Mouse (Mus musculus): ENCODE results near the gene Card19.

Gene Card19

DNA sequence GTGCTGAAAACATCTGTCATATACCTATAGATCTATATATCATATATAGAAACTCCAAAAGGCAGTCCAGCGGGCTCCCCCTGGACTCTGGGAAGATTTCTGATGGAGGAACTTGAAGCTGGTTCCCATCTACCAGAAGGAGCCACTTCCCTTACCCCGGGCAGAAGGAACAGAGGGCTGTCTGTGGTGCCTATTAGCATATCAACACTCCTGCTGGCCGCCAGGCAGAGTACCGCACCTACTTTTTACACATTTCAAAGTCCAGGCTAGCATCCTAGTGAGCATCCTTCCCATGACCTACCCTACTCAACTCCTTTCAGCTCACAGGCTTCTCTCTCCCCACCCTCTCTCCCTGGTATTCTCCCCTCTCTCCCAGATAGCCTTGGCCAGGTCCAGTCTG lies 9.8 kb upstream of the Card19 start:
- DNase-seq (ENCODE audit: low spot score) = no peak

DNA sequence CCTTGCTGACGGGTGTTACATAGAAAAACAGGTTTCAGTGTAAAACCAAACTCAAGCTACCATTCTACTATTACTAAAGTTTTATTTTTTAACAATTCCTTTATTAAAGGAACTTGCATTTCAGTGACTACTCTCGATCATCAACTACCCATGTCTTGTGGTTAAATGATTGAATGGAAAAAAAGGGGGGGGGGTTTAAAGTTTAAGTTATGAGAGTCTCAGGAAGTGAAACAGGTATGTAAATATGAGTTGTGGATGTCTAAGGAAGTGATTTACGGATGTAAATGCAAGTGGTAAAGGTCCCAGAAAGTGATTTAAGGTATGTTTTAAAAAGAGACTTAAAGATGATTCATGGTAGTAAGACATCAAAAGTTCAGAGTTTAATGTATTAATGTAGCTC lies 9.3 kb upstream of the Card19 start:
- no peak for DNase-seq (ENCODE audit: low spot score)

DNA sequence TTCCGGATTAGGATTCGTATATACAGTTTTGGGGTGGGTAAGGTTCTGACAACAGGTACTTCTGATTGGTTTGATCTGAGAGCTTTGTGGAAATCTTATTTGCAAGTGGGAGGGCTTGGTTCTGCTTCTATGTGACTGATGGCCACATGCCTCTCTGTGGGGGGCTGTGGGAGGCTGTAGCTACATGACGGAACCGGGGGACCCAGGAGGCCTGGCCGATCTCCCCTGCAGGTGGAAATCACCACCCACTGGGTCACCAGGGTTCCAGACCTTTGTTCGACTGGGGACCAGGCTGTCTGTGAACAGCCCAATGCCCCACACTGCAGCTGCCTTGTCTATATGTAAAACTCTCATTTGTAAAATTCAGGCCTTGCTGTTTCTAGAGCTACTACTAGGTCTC lies 8.9 kb upstream of the Card19 start:
- no peak for DNase-seq (ENCODE audit: low spot score)

DNA sequence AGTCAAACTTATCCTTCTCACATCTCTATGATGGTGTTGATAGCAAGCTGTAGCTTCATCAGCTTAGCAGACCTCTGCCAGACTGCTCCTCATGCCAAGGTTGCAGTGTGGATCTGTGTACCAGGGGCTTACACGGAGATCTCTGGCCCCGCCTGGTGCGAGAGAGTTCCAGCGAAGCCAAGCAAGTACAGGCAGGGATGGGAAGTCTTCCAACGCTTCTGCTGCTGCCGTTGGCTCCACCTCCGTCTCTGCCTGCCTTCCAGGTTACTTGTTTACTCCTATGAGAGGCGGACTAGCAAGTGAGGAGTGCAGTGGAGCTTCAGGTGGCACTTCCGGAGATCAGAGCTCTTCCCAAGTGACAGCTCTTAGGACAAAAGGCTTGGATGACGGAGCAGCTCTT lies 8.5 kb upstream of the Card19 start:
- DNase-seq (ENCODE audit: low spot score) = no peak

DNA sequence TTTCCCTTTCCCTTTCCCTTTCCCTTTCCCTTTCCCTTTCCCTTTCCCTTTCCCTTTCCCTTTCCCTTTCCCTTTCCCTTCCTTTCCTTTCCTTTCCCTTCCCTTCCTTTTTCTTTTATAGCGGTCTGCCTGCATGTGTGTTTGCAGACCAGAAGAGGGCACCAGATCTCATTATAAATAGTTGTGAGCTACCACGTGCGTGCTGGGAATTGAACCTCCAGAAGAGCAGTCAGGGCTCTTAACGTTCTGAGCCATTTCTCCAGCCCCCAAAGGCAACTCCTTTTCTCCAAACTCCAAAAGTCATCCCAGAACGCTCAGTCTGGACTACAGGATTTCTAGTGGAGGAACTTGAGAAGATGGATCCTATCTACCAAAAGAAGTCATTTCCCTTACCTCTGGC lies 5.1 kb upstream of the Card19 start:
- DNase-seq (ENCODE audit: low spot score) = no peak

DNA sequence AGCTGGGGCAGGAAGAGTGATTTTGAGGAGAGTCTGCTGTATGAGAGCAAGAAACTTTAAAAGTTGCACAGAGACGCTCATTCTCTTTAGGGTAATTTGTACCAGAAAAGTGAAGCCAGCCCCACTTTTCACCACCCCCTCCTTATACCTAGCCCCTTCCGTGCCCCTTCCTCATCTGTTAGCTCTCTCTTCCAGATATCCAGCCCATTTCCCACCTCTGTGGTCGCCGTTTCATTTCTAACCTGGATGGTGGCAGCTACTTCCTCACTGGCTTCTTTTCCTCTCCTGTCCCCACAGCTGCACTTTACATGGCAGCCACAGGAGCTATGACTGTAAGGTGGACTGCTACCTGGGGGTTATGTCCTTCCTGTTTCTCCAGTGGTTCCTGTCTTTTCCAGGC lies 3.5 kb upstream of the Card19 start:
- no peak for DNase-seq (ENCODE audit: low spot score)

DNA sequence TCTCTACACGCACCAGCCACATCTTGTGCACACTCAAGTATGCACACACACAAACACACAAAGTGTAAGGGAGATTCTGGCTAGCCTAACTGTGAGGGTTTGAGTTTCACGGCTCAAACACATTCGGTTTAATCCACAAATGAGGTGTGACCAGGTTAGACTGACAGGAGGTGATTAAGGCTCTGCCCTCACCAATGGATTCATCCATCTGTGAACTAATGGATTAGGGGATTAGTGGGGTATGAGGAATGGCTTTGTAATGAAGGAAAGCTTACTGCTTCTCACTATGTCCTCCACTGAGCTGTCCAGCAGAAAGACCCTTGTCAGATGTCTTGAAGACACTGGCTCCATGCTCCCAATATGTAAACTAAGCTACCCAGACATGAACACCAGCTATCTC lies 2.8 kb upstream of the Card19 start:
- DNase-seq (ENCODE audit: low spot score) = peak; percentile 44

DNA sequence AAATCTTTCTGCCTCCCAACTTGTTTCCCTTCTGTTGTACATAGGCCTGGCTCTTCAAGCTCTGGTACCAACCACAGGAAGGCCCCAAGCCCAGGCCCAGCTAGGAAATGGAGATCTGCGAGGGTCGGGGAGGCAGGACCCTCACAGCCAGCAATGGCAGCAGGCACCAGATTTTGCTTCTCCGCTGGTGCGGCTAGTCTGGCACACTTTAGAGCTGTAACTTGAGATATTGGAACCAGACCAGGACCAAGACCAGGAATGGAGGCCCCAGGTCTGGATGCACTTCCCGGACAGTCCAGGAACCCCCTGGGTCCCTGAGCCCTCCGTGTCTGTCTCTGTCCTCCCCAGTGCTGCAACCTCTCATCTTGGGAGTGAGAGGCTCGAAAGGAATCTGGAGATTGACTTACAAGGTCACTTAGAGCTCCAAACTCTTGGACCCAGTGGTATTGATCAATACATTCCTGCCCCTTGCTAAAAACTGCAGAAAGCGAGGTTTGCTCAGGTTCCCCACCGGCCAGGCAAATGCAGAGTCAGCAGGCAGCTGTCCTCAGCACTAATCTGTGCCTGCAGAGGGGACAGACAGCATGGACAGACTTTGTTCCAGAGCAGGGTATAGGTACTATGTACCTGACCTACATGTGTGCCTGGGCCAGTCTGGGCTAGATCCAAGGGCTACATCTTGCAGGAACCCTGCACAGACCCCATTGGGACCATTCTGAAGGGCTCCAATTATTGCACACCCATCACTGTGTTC lies 1.1 kb upstream of the Card19 start:
- DNase-seq (ENCODE audit: low spot score) = no peak

DNA sequence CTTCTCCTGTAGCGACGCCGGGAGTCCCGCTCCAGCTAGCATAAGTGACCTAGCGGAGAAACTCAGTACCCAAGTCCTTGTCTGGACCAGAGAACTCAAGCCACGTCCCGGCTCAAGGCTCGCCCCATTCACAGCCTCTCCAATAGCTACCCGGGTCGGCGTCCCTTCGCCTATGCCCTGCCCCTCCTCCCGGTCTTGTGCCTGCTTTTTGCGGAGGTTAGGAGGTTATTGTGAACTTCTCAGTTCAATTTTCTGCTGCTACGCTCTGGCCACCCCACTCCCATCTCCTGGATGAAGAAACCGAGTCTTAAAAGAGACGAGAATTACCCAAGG lies 349 bp upstream of the Card19 start:
- no peak for DNase-seq (ENCODE audit: low spot score)

DNA sequence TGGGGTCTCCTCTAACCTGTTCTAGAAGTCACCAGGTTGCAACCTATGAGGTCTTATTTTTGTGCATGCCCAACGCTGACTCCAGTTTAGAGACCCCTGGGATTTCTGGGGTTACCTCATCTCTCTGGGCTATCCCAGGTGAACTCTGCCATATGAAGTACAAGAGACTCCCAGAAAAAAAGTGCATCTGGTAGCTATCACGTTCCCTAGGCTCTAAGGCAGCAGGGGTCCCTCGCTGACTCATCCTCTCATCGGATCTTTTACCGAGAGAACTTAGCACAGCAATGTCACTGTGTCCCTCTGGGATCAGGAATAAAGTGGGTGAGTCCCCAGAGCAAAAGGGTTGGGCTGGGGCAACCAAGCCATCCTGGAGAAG lies 721 bp downstream of the Card19 start:
- DNase-seq (ENCODE audit: low spot score) = no peak

DNA sequence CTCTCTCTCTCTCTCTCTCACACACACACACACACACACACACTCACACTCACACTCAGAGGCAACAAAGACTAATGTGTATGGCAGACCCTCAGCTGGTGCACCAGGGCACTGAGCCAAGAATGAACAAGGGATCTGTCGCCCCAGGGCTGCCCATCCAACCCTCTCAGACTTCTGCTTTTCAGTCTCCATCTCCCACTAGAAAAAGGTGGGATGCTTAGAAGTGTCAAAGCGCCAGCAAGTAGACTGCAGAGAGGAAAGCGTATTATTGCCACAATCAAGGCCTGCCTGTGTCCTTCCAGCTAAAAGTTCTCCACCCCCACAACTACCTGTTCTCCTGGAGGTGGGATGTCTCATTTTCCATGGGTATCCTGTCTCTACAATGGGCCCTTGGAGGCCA lies 1.4 kb downstream of the Card19 start:
- no peak for DNase-seq (ENCODE audit: low spot score)

DNA sequence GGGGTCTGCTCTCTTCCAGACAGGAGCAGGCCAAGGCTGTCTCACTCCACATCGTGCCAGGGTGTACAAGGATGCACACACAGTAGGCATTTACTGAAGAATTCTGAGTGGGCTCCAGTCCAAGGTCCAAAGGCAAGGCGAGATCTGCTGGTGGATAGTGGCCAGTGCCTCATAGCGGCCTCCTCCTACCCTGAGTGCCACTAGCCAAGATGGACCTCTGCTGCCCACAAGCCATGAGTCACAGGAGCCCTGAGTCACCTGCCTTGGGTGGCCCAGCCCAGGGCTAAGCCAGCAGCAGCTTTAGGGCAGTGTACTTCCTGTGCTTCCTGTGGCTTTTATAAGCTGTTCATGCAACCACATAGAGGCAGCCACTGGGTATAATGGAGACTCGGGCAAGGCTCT lies 2.3 kb downstream of the Card19 start:
- no peak for DNase-seq (ENCODE audit: low spot score)

DNA sequence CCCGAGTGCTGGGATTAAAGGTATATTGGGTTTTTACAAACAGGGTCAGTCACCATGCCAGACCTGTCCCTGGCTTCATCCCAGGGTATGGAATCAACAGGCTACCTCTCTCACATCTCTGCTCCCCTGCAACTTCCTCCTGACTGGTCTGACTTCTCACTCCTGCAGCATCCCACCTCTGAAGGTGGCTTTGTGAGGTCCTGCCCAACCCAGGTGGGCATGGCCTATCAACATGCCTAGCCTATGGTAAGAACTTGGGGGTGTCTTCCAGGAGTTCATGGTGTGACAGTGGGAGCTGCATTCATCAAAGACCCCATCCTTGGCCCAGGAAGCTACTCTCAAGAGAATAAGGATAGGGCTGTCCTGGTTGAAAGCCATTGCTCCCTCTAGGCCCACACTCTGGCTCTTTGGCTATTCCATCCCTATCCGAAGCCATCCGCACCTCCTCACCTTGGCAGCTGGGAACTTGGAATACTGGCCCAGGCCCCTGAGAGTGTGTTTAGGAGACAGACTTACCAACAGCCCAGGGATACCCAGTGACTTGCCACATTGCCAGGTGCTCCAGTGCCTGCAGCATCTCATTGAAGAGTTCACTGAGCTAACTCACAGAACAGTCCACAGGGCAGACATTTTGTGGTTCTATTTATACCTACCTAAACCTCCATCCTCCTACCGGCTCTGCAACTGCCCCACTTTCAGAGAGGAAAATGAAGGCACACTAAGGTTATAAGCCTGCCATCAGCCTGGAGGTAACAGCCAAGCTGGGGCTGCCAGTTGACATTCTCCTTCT lies 2.9 kb downstream of the Card19 start:
- no peak for DNase-seq (ENCODE audit: low spot score)

DNA sequence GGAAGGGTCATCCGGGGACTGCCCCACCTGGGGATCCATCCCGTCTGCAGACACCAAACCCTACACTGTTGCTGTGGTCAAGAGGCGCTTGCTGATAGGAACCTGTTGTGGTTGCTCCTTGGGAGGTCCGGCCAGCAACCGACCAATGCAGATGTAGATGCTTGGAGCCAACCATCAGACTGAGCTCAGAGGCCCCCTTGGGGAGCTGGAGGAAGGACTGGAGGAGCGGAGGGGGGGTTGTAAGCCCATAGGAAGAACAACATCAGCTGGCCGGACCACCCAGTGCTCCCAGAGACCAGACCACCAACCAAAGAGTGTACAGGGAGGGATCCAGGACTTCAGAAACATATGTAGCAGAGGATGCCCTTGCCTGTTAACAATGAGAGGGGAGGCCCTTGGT lies 6.5 kb downstream of the Card19 start:
- DNase-seq (ENCODE audit: low spot score) = no peak

DNA sequence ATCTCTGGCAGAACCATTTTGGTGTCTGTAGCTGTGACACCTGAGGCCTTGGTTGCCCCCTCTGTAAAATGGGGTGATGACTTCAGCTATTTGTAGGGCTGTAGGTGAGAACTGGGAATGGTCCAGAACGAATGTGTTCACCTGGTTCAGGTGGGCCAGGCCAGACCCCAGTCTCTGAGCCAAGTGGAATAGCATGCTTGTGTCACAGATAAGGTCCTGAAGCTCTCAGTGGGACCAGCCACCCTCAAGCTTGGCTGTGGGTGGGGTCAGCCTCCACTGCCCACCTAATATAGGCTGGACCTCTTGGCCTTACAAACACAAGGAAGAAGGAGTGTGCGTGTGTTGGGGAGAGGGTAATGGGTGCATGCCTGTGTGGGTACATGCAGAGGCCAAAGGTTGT lies 9.5 kb downstream of the Card19 start:
- DNase-seq (ENCODE audit: low spot score) = no peak

DNA sequence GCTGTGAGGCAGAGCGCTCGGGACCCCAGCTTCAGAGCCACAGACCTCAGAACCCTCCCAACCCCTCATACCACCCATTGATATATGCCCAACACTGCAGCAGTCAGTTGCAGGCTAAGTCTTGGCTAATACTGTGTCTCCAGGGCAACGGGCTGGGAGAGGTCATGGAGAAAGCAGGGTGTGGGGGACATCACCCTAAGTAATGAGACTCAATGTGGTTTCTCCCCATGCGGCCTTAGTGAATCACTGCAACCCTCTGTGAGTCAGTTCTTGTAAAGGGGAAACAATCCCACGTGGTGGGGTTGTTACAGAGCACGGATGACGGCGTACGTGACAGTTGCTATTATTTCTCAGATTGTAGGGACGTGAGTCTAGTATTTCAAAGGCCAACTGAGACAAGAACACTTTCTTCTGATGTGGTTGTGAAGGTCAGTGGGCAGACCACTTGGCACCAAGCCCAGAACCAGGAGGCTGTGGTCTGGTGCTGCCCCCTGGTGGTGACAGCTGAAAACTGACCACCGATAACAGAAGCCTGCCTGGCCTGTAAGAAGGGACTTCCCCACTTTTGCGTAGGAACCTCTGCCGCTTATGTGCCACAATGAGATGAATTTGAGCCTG lies 10.3 kb downstream of the Card19 start:
- peak; percentile 80 for DNase-seq (ENCODE audit: low spot score)

DNA sequence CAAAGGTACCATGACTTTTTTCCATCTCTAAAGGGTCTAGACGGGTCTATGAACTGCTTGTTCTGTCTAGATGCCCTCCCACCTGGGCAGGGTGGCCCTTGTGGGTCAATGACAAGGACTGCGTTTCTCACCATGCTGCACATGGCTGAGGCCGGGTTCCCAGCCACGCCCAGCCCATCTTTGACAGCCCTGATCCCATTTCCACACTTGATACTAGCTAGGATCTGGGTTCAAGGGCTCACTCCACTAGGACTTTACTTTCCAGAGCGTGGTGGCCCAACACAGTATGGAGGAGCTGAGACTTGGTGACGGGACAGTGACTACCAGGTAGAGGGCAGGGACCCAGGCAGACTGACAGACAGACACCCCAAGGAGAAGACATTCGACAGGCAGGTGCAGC lies 13.3 kb downstream of the Card19 start:
- no peak for DNase-seq (ENCODE audit: low spot score)

DNA sequence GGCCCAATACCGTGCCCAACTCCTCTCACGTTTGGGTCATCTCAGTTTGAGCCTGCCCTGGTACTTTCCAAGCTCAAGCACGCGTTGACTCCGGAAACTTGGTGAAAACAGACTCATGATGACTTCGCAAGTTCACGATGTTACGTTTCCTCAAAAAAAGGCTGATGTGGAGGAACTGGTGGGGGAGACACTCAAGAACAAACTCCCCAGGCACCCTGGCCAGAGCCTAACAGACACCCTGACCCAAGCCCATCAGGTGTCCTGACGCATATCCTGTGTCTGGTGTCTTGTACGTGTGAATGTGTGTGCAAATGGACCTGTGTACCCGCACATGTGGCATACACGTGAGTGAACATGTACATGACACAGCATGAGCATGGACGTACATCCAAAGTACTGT lies 15.1 kb downstream of the Card19 start:
- no peak for DNase-seq (ENCODE audit: low spot score)

DNA sequence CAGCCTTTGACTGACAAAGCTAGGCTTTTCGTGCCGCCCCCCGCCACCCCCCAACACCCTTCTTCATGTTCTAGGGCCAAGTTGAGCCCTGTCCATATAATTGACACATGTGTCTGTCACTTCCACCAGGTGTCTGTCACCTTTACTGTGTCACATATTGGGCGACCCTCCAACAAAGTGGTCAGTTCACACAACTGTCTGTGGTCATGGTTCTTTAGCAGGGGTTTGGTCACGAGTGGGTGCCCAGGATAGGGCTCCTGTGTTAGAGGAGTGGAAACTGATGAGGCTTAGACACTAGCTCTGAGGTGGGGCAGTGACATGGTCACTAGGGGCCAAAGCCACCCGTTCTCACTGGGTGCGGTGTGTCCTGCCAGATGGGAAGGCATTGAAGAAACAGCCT lies 15.9 kb downstream of the Card19 start:
- DNase-seq (ENCODE audit: low spot score) = no peak

DNA sequence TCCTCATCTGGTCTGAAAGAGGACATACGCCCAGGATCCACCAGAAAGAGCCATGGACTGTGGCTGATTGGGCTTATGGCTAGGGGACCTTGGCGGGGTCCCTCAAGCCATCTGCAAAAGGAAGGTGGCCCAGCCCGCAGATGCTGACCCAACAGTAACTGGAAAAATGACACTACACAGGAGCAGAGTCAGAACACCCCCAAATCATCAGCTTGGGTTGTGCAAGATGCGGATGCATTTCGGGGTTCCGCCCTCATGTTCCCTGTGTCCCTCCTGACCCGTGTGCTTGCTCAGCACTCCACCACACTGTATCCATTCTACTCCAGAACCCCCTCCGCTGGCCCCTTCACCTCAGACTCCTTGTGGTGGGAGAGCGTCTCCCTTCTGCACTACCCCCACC lies 17.1 kb downstream of the Card19 start:
- DNase-seq (ENCODE audit: low spot score) = no peak

DNA sequence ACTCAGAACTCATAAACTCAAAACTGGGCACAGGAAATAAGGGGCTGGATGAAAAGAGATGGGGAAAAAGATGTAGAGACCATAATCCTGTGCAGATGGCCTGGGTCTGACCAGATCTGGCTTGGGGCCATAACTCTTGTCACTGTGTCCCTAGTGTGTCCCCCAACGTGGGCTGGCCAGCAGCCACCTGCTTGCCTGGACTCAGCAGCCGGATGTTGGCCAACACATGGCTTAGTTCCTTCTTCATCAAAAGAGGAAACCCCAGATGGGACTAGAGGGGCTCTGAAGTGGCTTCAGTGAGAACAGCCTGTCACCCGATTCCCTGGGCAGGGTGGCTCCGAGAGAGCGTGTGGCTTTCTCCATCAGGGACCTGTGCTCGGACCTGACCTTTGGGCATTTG lies 19.1 kb downstream of the Card19 start:
- DNase-seq (ENCODE audit: low spot score) = no peak

DNA sequence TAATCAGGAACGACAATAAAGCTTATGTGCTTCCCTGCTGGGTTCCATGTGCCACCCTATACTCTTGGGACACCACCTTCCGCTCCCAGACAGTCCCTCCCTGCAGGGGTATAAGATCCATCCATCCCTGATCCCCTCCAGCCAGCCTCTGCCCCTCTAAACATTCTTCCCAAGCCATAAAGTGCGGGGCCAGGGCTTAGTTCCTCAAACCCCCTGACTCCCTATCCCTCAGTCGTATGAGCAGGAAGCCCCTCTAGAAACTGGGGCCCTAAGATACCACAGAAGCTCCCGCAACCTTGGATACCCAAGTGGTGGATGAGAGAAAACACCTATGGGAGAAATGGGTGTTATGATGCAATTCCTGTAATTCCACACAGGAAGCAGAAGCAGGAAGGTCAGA lies 19.6 kb downstream of the Card19 start:
- DNase-seq (ENCODE audit: low spot score) = no peak

DNA sequence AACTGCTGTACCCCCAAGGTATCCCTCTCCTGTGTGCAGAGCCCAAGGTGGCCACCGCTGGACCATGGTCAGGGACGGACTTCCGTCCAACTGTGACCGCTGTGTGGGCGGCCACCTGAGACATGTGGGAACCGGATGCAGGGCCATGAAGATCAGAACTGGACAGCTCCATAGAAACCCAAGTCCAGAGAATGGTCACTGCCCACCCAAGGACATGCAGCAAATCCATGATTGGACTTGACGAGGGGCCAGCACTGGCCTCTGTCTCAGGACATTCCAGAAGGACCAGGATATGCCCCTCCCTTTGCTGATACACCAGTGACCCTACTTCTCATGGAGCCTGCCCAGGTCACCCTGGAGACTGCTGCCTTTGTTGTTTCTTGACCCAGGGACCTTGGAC lies 20.2 kb downstream of the Card19 start:
- DNase-seq (ENCODE audit: low spot score) = no peak

DNA sequence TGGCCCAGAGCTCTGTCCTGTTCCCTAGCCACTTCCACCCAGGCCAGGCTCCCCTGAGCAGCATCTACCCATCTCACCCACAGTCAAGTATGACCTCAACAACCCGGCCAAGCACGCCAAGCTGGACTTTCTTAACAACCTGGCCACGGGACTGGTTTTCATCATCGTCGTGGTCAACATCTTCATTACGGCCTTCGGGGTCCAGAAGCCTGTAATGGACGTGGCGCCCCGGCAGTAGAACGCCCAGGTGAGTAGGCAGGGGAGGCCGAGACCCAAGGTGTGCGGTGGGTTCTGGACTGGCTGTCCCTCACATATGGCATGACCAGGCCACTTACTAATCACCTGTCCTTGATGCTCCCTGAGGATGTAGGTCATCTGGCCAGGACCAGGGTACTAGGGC lies 21.0 kb downstream of the Card19 start:
- DNase-seq (ENCODE audit: low spot score) = no peak
